Mouse (Mus musculus) frontal cortex, postnatal 36 days (tissue): ENCODE results near the gene Stra6l.

Experiments used
- DNase-seq, 2 experiments: peaks; one replicate each; pipeline ENCODE4 v3.0.0; 2022; ENCODE audit warnings: low spot score in 2 of 2

The Stra6l gene

DNA sequence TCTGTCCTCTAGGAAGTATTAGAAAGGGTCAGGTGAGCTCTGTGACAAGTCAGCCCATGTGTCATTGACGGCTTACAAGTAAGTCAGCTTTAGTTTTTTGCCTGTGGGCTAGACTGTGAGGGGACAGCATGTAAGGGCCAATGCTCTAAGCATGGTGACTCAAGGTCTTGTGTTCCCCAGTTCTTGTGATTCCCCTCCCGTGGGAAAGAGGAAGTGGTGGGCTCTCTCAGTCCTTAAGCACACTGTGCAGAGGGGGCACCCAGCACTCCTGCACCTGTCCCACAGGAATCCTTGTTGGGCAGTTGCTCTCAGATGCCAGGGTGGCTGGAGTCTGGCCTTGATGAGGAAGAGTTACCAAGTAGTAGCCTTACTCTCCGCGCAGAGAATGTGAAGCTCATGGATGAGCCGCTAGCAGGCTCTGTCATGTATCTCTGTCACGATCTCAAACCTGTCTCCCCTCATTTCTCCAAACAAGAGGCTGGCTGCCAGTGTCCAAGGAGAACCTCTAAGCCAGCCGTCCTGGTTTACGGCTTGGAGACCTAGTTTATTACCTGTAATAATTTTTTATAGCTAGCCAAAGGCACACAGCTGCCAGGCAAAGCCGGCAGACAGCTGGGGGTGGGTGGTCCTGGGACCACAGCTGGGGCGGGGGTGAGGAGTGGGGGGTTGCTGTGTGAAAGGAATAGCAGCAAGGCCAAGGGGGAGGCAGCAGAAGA, at the start of gene Stra6l:
TSS of gene Stra6l (plus strand) at position 556 of the 716 bp plus-strand sequence.
- DNase-seq, result no peak

DNA sequence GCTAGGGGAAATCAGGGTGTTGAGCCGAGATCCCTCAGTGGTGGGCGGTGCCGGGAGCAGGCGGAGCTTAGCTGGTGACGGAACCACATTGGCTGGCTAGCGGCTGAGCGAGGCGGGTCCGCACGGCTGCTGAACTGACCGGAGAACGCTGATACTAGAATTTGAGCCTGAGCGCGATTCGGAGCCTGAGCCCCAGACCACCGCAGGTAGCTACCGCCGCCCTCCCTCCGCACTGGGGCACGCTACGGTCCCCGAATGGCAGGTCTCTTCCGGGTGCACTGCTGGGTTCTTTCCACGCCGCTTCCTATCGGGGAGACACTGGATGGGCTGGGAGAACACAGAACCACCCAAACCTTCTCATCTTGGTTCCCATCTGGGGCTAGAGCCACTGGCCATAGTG, 49.5 kb upstream of the Stra6l start, which contains the start of gene Aldh1b1:
TSS of gene Aldh1b1 (plus strand) at position 59 of the 400 bp plus-strand sequence.
- peak; percentile 61 to 72 for DNase-seq

DNA sequence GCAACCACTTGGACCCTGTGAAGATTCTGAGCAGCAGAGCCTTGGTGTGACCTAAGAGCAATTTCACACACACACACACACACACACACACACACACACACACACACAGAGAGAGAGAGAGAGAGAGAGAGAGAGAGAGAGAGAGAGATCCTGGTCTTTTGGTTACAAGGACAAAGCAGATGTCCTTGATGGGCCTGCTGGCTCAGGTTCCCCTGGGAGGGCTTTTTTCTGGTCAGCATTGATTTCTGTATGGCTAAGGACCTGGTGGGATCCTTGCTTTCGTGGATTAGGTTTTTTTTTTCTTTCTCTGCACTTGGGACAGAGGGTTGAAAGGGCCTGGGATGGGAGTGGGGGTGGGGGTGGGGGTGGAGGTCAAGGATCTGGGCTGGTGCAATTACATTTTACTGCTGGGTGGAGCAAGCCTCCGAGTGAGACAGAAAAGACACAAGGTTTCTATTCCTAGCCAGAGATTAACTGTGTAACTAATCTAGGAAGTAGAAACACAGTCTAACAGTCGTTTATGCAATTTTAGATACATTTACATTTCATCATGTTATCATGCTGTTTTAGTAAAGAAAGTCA, 48.4 kb upstream of the Stra6l start:
- no peak for DNase-seq

DNA sequence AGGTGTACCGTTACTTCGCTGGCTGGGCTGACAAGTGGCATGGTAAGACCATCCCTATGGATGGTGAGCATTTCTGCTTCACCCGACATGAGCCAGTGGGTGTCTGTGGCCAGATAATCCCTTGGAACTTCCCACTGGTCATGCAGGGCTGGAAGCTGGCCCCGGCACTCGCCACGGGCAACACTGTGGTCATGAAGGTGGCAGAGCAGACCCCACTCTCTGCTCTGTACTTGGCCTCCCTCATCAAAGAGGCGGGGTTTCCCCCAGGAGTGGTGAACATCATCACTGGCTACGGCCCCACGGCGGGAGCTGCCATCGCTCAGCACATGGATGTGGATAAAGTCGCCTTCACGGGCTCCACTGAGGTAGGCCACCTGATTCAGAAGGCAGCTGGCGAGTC, 45.6 kb upstream of the Stra6l start:
- no peak for DNase-seq

DNA sequence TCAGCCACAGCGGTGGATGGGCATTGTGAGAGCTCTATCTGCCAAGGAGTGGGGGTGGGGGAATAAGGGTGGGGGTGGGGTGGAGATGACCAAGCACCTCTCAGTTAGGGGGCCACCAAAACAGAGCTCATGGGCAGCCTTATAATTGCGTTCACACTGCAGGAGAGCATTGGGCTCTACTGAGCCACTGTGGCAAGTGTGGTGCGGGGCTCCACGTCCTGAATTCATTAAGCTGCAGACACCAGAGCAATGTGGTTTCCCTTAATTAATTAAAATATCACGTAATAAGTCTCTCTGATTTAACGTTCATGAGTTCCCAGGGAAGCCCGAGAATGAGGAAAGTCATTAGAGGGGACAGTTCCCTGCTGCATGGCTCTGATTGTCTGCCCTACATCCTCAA, 40.4 kb upstream of the Stra6l start:
- DNase-seq, result no peak

DNA sequence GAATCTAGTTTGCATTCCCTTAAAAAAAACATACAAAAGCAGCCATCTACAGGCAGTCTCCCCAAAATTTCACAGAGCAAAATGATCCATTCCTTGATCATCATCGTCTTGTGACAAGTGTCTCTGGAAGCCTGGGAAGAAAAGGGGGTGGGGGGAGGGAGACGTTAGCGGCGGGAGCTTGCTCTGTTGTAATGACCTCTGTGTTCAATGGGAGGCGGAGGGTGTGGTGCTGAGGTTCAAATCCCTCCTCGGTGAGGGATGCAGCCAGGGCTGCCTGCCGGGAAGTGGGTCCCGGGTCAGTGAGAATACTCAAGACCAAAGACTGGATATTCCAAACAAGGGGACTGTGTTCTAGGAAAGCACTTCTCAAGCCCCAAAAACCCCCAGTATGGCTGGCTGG, 37.2 kb upstream of the Stra6l start:
- DNase-seq, result no peak

DNA sequence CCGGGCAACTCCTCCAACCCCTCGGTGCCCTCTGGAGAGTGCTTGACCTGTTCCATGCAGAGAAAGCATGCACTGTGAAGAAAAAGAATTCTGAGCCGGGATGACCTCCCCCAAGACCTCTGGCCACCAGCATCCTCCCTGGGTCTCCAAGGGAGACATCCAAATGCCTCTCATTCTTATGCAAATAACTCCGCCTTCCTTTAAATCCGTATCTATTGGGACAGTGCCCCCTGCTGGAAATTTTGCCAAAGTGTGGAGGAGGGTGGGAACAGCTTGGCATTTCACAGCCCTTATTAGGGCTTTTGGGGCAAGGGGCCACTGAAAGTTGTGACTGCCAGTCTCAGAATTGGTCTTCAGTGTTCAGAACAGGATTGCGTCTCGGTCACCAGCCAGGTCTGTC, 32.9 kb upstream of the Stra6l start:
- peak; percentile 39 to 55 for DNase-seq

DNA sequence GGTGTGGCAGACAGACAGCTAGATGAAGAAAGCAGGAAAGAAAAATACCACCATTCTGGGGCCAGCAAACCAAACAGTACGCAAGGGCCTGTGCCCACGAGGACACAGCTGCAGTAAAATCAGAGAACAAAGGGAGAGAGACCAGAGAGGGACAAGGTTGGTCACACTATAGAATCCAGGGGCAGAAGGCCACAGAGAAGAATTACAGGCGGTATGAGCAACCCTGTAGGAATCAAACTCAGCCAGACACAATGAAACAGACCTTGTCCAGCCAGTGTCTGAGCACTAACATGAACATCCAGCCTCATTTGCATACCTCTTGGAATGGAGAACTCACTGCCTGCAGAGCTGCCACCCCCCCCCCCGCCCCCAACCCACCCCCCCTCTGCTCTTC, 29.7 kb upstream of the Stra6l start:
- no peak for DNase-seq

DNA sequence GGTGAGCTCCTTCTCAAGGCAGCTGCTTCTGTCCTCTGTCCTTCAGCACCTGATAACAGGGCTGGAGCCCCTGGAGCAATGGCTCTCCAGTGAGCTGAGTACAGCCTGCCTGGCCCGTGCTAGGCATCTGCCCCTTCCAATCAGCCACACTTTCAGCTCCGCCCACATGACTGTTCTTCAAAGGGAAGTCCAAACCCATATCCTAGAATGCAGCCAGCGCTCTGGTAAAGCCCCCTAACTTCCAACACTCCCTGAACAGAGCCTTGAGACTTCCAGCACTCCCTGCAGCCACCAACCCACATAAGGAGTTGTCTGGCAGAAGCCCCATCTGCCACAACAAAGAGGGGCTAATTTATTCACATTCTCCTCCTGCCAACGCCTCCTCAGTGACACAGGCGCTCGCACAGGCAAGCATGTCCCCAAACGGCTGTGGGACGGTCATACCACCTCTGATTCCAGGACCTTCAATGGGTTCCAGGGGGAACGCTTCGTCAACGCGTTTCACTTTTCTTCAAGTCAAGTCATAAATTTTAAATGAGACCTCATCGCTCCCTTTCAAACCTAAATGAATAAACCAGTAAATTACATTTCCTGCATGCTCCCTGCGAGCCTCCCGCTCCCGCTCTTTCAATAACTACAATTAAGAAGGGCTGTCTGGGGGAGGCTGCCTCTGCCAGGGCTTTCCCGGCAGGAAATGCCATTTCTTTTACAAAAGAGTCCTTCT, 29.1 kb upstream of the Stra6l start:
- DNase-seq, result peak; percentile 51 to 63

DNA sequence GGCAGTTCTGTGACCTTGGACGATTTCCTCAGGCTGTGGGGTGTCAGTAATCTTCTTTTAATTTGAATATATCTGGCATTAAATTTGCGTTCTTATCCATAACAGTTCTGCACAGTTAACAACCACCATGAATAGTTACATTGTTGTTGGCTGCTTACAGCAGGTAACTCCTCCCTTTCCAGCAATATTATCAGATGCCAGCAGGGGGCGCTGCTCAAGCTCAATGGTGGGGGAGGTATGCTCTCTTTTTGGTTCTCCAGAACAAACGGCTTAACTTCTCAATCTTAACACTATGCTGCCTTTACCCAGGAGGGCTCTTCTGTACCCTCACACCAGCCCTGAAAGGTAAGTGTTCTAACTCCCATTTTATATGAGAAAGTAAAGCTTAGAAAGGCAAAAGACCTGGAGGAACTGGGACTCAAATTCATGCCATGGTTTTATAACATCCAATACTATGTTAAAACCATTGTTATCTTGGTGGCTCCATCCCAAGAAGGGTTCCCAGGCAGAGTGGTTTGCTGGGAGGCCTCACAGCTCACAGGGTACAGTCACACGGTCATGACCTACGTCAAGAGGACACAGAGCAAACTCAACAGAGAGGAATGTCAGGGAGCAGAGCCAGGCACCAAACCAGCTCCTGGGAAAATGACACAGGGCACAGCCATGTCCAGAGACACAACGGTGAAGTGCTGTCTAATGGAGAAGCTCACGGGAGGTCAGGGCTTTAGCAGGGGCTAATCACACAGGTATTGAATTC, 28.2 kb upstream of the Stra6l start:
- DNase-seq, result peak; percentile 56 to 64

DNA sequence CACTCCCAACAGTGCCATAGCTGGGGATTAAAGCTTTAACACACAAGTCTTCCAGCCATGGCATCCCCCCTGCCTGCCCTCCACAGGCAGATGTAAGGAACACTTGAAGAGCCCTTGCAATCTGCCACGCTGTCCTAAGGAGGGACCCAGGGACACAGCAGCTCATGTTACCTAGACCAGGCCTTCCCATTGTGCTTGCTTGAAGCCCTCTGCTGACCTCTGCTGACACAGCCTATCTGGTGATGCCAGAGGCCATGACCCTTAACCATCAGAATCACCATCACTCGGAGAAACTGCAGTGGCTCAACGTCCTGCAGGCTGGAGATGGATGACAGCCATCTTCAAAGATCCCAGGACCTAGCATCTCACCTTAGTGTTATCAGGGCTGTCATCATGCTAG, 26.5 kb upstream of the Stra6l start:
- no peak for DNase-seq

DNA sequence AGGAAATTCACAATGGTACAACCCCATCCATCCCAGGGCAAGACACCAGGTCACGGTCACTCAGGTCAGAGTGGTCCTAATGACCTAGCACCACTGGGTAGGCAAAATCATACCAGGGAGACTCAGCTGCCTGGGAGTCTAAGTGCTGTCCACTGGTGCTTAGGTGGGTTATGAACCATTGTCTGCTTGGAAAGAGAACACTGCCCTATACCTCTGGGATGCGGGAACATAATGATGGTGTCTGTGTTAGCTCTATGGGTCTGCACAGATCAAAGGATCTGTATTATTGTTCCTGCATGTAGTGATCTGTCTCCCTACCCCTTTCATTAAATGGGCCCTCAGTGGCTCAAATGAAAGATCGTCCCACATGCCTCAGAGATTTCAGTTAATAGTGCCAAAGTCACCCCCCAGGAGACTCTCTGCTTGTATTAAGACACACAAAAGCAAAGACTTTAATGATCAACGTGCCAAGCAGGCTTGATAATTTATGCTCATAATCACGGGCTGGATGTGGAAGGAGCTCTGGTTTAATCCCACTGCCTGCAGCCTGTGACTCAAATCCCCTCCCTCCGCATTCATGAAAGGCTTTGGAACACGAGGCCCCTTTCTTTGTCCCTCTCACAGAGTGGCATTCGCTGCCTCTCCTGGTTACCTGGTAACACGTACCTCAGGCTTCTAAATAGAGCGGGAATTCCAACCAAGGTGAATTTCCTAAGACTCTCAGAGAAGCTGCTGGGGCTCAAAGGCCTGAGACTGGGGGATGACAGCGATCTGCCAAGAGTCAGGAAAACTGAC, 25.5 kb upstream of the Stra6l start:
- no peak for DNase-seq

DNA sequence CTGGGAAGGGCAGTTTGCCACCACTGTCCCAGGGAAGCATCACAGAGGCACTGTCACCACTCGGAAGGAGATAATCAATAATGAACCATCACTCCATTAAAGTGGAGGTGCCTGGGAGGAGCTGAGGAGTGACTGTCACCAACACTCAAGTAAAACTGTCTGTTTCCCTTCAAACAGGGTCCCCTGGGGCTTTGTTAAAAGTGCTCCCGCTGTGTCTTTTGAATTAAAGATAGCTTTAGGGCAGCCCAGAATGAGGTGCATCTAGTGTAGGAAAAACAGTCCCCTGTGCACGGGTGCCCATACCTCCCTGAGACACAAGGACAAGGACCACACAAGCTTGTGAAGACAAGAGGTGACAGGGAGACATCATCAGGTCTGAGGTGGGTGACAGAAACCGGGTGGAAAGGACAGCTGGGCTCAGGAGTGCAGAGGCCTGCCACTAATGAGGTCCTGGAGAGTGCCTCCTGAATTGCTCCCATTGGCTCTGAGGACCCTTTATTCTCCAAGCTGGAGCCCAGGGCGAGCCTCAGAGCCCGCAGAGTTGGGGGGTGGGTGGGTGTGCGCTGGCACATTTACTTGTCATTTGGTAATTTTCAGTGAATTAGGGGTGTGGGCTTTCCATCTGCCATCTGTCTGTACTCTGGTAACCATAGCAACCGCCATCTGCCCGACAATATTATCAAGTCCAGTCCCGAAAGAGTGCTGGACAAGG, 24.3 kb upstream of the Stra6l start:
- no peak for DNase-seq

DNA sequence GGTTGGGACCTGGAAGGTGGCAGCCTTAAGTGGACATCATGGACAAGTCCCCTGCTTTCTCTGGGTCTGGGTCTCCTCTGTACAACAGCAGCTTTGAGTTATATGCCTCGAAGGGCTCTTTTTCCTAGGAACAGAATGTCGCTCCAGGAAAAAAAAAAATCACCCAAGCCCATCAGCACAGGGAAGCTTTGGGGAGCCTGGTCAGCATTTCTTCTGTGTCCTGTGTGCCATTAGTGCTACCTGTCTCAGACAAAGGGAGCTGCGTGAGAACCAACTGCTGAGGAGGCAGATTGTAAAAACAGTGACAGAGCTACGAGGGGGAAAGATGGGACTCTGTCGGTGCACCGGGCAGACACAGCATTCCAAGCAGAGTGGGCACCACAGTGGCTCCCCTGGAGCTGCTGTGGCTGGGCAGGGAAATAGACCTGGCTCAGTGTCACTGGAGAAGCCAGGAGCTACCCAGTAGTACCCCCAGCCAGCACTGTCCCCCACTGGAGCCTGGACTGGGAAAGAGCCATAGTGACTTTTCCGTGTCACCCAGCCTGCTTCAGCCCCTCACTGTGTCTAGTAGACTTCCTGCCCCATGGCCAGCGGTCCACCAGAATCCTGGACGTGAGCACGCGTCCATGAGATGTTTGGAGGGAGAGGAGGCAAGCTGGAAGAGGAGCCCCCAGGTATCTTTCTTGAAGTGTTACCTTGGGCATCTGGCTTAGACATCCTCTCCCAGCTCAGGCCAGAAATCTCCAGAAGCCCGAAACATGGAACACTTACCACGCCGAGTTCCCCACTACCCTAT, 23.5 kb upstream of the Stra6l start:
- DNase-seq, result no peak

DNA sequence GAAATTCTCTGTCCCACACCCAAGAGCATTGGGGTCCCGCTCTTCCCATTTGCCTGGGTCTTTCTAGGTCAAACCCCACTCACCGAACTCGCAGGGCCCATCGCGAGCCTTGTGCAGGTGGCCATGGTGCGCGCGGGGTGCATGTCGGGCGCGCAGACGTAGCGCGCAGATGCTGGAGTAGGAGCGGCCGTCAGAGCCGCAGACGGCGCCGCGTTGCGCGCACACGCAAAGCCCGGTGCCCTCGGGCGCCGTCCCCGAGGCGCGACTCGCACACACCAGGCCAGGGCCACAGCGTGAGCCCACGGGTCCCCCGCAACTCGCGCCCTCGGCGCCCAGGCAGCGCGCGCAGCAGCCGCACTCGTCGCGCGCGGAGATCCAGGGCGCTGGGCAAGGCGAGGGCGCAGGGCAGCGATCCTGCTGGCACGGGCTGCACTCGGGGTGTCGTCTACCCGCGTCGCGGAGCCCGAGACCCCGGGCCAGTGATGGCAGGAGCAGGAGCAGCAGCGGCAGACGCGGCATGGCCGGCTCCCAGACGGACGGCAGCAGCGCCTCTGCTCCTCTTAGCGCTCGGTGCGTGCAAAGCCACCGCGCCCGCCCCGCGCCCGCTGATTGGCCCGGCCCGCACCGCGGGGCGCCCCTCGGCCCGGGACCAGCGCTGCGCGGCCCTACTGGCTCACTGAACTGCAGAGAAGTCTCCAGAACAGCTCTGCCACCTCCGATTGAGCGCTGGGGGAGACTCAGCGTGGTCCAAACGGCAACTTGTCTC, 22.0 kb upstream of the Stra6l start, which contains the start of gene Igfbpl1:
TSS of gene Igfbpl1 (minus strand) at position 649 of the 766 bp plus-strand sequence.
- DNase-seq, result peak in 1 of 2 experiments; percentile 8

DNA sequence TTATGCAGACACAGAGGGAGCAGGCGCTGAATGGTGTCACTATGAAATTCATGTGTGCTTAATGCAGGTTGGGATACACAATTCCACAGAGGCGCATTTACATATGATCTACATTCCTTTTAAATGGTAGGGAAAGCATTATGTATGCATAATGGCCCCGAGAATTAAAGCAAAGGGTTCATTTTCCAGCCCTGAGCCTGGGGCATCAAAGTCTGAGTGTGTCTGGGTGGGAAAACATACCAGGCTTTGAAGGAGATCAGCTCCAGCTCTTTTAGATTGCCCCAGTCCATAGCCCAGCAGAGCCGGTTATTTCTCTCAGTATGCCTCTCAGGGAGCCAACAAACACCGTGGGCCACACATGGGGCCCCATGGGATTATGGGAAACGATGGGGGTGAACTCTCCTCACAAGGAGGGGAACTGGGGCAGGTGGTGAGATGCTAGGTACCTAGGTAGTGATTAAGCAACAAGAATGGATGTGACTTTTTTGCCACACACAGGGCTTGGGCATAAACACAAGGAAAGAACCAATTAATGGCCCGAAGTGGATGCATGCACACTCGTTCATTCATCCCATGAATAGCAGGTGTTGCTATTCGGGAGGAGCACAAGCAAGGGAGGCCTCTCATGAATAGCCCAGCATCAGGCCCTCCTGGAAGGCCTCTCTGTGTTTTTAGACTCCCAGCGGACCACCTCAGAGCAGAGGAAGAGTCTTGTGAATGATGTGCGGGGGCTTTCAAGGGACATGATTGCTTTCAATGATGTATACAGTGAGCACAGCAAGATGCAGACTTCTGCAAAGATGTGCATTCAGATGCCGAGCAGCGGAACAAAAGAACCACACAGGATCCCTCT, 18.3 kb upstream of the Stra6l start:
- DNase-seq, result no peak

DNA sequence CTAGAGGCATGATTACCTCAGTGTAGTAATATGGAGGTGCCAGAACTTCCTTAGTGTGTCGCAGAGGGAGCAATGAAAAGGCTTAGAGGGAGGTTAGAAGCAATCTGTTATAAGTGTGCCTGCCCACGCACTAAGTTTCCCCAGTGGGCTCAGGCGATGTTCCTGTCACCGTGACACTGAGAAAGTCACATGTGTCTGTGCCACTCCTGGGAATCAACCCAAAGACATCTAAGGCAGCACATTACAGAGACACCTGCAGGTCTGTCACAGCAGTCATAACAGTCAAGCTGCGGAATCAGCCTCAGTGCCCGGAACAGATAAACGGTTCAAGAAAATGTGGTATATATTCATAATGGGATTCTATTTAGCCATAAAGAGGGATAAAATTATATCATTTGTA, 16.5 kb upstream of the Stra6l start:
- DNase-seq, result peak; percentile 30 to 65

DNA sequence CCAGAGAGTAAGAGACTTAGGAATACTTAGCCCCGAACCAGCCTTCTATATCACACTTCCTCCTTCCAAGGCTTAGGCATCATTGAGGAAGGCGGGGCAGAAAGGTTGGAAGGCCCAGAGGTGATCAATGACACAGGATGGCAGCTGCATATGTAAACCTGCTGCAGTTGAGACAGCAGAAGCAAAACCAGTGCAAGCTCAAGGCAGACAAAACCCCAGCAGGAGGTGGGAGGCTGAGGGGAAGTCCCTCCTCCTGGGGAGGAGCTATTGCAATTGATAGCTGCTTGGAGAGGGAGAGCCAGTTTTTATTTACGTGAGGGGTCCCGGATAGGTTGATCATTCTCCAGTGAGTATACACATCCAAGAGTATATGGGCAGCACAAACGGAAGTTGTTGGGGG, 15.0 kb upstream of the Stra6l start:
- DNase-seq, result no peak
